Mouse (Mus musculus) embryo, embryonic 11.5 days (tissue): ENCODE measurements around the gene Prmt7.

Experiments used
- DNase-seq: peaks from one replicate; pipeline ENCODE4 v3.0.0-alpha.2; 2012; ENCODE audit warnings: low read depth, low spot score

Prmt7 gene

GRCm38 (mm10) chr8:106219620-106220019, 8.9 kb downstream of the Prmt7 start:
- DNase-seq: no peak

- DNase-seq: peak; percentile 41
Measured at GRCm38 (mm10) chr8:106226589-106226988, 15.9 kb downstream of the Prmt7 start.

- DNase-seq: no peak
Measured at GRCm38 (mm10) chr8:106231536-106231935, 20.8 kb downstream of the Prmt7 start.

- no peak for DNase-seq
Measured at GRCm38 (mm10) chr8:106232751-106233150, 22.0 kb downstream of the Prmt7 start.

GRCm38 (mm10) chr8:106234567-106235261, 24.0 kb downstream of the Prmt7 start:
- no peak for DNase-seq

GRCm38 (mm10) chr8:106237106-106237505, 26.4 kb downstream of the Prmt7 start:
- DNase-seq: no peak

- DNase-seq: no peak
Measured at GRCm38 (mm10) chr8:106250186-106250585, 39.5 kb downstream of the Prmt7 start.

GRCm38 (mm10) chr8:106258169-106258568, 47.4 kb downstream of the Prmt7 start:
- DNase-seq: no peak

- DNase-seq: no peak
Measured at GRCm38 (mm10) chr8:106259579-106260255, 49.0 kb downstream of the Prmt7 start.

- no peak for DNase-seq
Measured at GRCm38 (mm10) chr8:106260894-106261293, 50.2 kb downstream of the Prmt7 start.

- DNase-seq: no peak
Measured at GRCm38 (mm10) chr8:106262343-106262742, 51.6 kb downstream of the Prmt7 start.

GRCm38 (mm10) chr8:106263928-106264327, 53.2 kb downstream of the Prmt7 start:
- no peak for DNase-seq

- DNase-seq: no peak
Measured at GRCm38 (mm10) chr8:106265398-106265797, 54.7 kb downstream of the Prmt7 start.

GRCm38 (mm10) chr8:106268710-106269346, 58.1 kb downstream of the Prmt7 start:
- DNase-seq: no peak

GRCm38 (mm10) chr8:106270804-106271203, 60.1 kb downstream of the Prmt7 start:
- DNase-seq: peak; percentile 13

GRCm38 (mm10) chr8:106271378-106271777, 60.6 kb downstream of the Prmt7 start:
- DNase-seq: no peak

GRCm38 (mm10) chr8:106273468-106273867, 62.7 kb downstream of the Prmt7 start:
- no peak for DNase-seq

GRCm38 (mm10) chr8:106276709-106277317, 66.1 kb downstream of the Prmt7 start:
- DNase-seq: no peak

GRCm38 (mm10) chr8:106278367-106279042, 67.8 kb downstream of the Prmt7 start:
- no peak for DNase-seq

- DNase-seq: no peak
Measured at GRCm38 (mm10) chr8:106280154-106280553, 69.4 kb downstream of the Prmt7 start.

- no peak for DNase-seq
Measured at GRCm38 (mm10) chr8:106280844-106281243, 70.1 kb downstream of the Prmt7 start.

- no peak for DNase-seq
Measured at GRCm38 (mm10) chr8:106287445-106287844, 76.7 kb downstream of the Prmt7 start.
